Mouse (Mus musculus) thymus, adult 18-20 months (tissue): ENCODE results near the gene Calm4.
"Not testable (repeated sequence)": the region's sequence is repeated elsewhere in the genome, so short reads cannot be mapped to it uniquely, and the experiment has no call there.

ENCODE experiments used
- DNase-seq, 2 experiments: peaks; one replicate each; pipeline ENCODE4 v3.0.0; 2022; ENCODE audit warnings: mixed read lengths in 2 of 2

Calm4 gene

GRCm38 (mm10) chr13:3837312-3837807 is at the start of gene Calm4:
Gene Calm4 (plus strand): TSS chr13:3837757.
- DNase-seq = not testable (repeated sequence)

- no peak for DNase-seq
These were observed 49.0 kb upstream of the Calm4 start for GRCm38 (mm10) chr13:3788588-3788987.

GRCm38 (mm10) chr13:3789531-3789930 is 48.0 kb upstream of the Calm4 start:
- no peak for DNase-seq

GRCm38 (mm10) chr13:3796649-3797048 is 40.9 kb upstream of the Calm4 start:
- no peak for DNase-seq

GRCm38 (mm10) chr13:3798751-3799150 is 38.8 kb upstream of the Calm4 start:
- DNase-seq = no peak

- DNase-seq = no peak
These were observed 38.2 kb upstream of the Calm4 start for GRCm38 (mm10) chr13:3799386-3799785.

- no peak for DNase-seq
These were observed 33.4 kb upstream of the Calm4 start, which contains the start of gene Calml3 for GRCm38 (mm10) chr13:3804186-3804585. Gene Calml3 (minus strand): TSS chr13:3804316.

GRCm38 (mm10) chr13:3805132-3805531 is 32.4 kb upstream of the Calm4 start:
- no peak for DNase-seq

GRCm38 (mm10) chr13:3805638-3806037 is 31.9 kb upstream of the Calm4 start:
- DNase-seq = no peak

GRCm38 (mm10) chr13:3807131-3807827 is 30.3 kb upstream of the Calm4 start:
- no peak for DNase-seq

GRCm38 (mm10) chr13:3818012-3818739 is 19.4 kb upstream of the Calm4 start:
- no peak for DNase-seq

- DNase-seq = no peak
These were observed 18.8 kb upstream of the Calm4 start for GRCm38 (mm10) chr13:3818740-3819076.

- DNase-seq = no peak
These were observed 15.5 kb upstream of the Calm4 start for GRCm38 (mm10) chr13:3822105-3822504.

GRCm38 (mm10) chr13:3825726-3826125 is 11.8 kb upstream of the Calm4 start:
- DNase-seq = no peak

- no peak for DNase-seq
These were observed 6.0 kb upstream of the Calm4 start for GRCm38 (mm10) chr13:3831546-3831945.

GRCm38 (mm10) chr13:3831994-3832393 is 5.6 kb upstream of the Calm4 start:
- DNase-seq = no peak

- DNase-seq = no peak
These were observed 5.1 kb upstream of the Calm4 start for GRCm38 (mm10) chr13:3832450-3832849.

GRCm38 (mm10) chr13:3833644-3834043 is 3.9 kb upstream of the Calm4 start:
- not testable (repeated sequence) for DNase-seq

- DNase-seq = not testable (repeated sequence)
These were observed 3.1 kb downstream of the Calm4 start for GRCm38 (mm10) chr13:3840662-3841061.

GRCm38 (mm10) chr13:3850330-3850729 is 12.8 kb downstream of the Calm4 start:
- DNase-seq = no peak

- DNase-seq = not testable (repeated sequence)
These were observed 16.2 kb downstream of the Calm4 start, which contains the start of gene Calm5 for GRCm38 (mm10) chr13:3853648-3854333. Gene Calm5 (plus strand): TSS chr13:3854173.

GRCm38 (mm10) chr13:3854856-3855255 is 17.3 kb downstream of the Calm4 start:
- no peak for DNase-seq

- DNase-seq = no peak
These were observed 18.7 kb downstream of the Calm4 start for GRCm38 (mm10) chr13:3856252-3856651.
